Mouse (Mus musculus): ENCODE measurements around the gene Hck. TPM values are rescaled to one million over a fixed set of nuclear protein-coding genes. Genes with fewer than 3 reads are reported as not detected.

Hck gene
- polyA plus RNA-seq, 1 experiment = 0.10 TPM

DNA sequence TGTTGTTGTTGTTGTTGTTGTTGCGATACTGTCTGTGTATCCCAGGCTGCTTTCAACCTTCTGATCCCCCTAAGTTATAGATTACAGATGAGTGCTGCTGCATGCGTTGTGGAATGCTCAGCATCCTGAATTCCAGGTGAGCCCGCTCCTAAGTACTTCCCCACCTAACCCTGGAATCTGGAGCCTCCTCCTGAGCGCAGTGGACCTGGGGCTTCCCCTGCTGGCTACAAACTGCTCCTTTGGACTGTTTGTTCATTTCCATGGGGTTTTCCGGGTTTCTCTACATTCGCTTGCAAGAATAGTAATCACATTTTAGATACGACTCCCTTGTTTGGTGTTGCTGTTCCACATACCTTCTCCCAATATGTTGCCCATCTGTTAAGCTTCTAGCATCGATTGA, 25.0 kb upstream of the Hck start:
- H3K27me3 ChIP-seq (ENCODE audit: control insufficient read depth, insufficient read depth, insufficient read length) = peaks cover 3% of the 10 kb centered on the region
- H3K36me3 ChIP-seq (ENCODE audit: control insufficient read depth, insufficient read depth) = no peaks in the 10 kb centered on the region
- H3K79me2 ChIP-seq (ENCODE audit: control insufficient read depth, insufficient read depth) = no peaks in the 10 kb centered on the region
- H3K4me3 ChIP-seq = no peak overlapping the region
- no peak overlapping the region for H3ac ChIP-seq (ENCODE audit: control insufficient read depth, insufficient read length)
- H3K4me2 ChIP-seq (ENCODE audit: low read depth) = no peak overlapping the region
- TF ChIP-seq SRF (IDR thresholded peaks at IDR 0.05; ENCODE audit: control insufficient read depth, insufficient read length, low read depth) = no peak
- no peak for TF ChIP-seq TCF3 (IDR thresholded peaks at IDR 0.05; ENCODE audit: insufficient read length, low read depth)
- no peak for TF ChIP-seq MYOG (IDR thresholded peaks at IDR 0.05; ENCODE audit: control insufficient read depth in 1 of 3, insufficient read depth in 1 of 3, insufficient read length in 2 of 3, low read depth in 2 of 3)

DNA sequence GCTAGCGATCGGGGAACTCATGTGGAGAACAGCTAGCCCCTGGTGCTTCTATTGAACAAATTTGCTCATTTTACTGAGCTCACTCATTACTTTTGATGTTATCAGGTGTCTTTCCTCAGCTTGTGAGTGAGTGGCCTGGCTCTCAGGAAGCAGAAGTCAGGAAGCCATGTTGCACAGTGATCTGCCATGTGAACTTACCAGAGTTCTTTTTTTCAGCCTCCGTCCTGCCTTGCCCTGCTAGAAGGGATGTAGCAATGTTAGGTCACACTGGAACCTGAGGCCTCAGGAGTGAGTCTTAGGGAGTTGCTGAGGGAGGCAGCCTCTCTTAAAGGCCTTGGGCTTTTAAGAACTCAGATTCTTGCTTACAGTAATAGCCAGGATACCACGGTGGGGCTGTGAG, 24.4 kb upstream of the Hck start:
- Histone ChIP-seq H3K4me3 (no peak overlapping the region), H3K4me2 (ENCODE audit: low read depth) (no peak overlapping the region), H3ac (ENCODE audit: control insufficient read depth, insufficient read length) (no peak overlapping the region), H3K79me2 (ENCODE audit: control insufficient read depth, insufficient read depth) (no peaks in the 10 kb centered on the region), H3K36me3 (ENCODE audit: control insufficient read depth, insufficient read depth) (no peaks in the 10 kb centered on the region), H3K27me3 (ENCODE audit: control insufficient read depth, insufficient read depth, insufficient read length) (no peaks in the 10 kb centered on the region)
- TF ChIP-seq POLR2AphosphoS2 (IDR thresholded peaks at IDR 0.05; ENCODE audit: insufficient read length, low read depth) (no peak), E2F4 (IDR thresholded peaks at IDR 0.05; ENCODE audit: insufficient read depth) (no peak), USF1 (IDR thresholded peaks at IDR 0.05; ENCODE audit: low read depth) (no peak), SRF (IDR thresholded peaks at IDR 0.05; ENCODE audit: control insufficient read depth, insufficient read length, low read depth) (no peak), TCF12 (IDR thresholded peaks at IDR 0.05; ENCODE audit: insufficient read depth, poor library complexity, severe bottlenecking) (no peak), REST (IDR thresholded peaks at IDR 0.05; ENCODE audit: insufficient read depth, insufficient read length) (no peak), TCF3 (IDR thresholded peaks at IDR 0.05; ENCODE audit: insufficient read length, low read depth) (no peak), MAX (IDR thresholded peaks at IDR 0.05; ENCODE audit: low read depth) (no peak), POLR2A (IDR thresholded peaks at IDR 0.05; ENCODE audit: insufficient read length, low read depth) (no peak), MYOD1 (IDR thresholded peaks at IDR 0.05; ENCODE audit: control insufficient read depth in 1 of 3, insufficient read length in 2 of 3, low read depth in 2 of 3) (no peak)

DNA sequence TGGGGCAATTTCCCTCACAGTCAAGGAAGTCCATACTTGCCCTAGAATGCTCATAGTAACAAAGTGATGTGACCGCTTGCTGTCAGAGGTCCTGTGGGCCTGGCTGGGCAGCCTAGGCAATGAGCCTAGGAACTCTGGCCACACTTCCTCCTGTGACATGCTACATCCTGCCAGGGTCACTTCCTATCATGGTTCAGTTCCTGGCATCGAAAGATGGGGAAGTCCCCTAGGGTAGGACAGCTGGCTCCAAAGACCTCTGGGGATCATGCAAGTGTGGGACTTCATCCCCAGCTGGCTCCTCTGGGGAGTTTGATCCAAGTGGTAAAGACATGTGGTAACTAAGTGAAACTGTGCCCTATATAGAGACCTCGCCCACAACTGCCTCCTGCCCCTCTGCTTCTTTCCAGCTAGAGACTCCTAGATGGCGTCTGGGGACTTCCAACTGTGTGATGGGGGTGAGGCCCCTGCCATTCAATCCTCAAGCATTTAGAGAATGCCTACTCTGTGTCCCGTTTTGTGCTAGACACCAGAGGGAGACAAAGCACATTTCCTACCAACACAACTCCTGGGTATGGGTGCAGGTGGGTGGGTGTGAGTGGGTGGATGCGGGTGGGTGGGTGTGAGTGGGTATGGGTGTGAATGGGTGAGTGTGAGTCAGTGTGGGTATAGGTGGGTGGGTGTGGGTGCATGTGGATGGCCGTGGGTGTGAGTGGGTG, 23.8 kb upstream of the Hck start:
- Histone ChIP-seq H3K79me2 (ENCODE audit: control insufficient read depth, insufficient read depth) (no peaks in the 10 kb centered on the region), H3K4me3 (no peak overlapping the region), H3K36me3 (ENCODE audit: control insufficient read depth, insufficient read depth) (no peaks in the 10 kb centered on the region), H3ac (ENCODE audit: control insufficient read depth, insufficient read length) (no peak overlapping the region), H3K27me3 (ENCODE audit: control insufficient read depth, insufficient read depth, insufficient read length) (no peaks in the 10 kb centered on the region), H3K4me2 (ENCODE audit: low read depth) (no peak overlapping the region)
- TF ChIP-seq TCF12 (IDR thresholded peaks at IDR 0.05; ENCODE audit: insufficient read depth, poor library complexity, severe bottlenecking) (no peak), TCF3 (IDR thresholded peaks at IDR 0.05; ENCODE audit: insufficient read length, low read depth) (no peak), E2F4 (IDR thresholded peaks at IDR 0.05; ENCODE audit: insufficient read depth) (no peak)

DNA sequence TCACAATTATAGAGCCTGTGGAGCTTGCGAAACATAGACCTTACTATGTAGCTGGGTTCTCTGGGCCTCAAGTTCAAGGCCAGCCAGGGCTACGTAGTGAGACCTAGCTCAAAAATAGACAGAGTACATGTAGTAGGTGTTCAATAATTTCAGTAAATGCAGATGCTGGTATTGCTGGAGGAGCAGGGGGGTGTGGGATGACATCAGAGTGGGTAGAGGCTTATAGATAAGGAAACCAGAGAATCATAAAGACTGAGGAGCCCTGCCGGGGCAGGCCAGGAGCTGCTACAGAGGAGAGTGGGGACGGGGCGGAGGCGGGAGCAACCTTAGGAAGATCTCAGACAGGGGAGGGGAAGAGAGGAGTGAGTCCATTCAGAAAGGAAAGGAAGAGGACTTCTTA, 22.7 kb upstream of the Hck start:
- Histone ChIP-seq H3K79me2 (ENCODE audit: control insufficient read depth, insufficient read depth) (no peaks in the 10 kb centered on the region), H3K27me3 (ENCODE audit: control insufficient read depth, insufficient read depth, insufficient read length) (no peaks in the 10 kb centered on the region), H3K4me3 (no peak overlapping the region), H3K36me3 (ENCODE audit: control insufficient read depth, insufficient read depth) (no peaks in the 10 kb centered on the region), H3K4me2 (ENCODE audit: low read depth) (no peak overlapping the region), H3ac (ENCODE audit: control insufficient read depth, insufficient read length) (no peak overlapping the region)
- TF ChIP-seq MYOD1 (IDR thresholded peaks at IDR 0.05; ENCODE audit: control insufficient read depth in 1 of 3, insufficient read length in 2 of 3, low read depth in 2 of 3) (no peak), REST (IDR thresholded peaks at IDR 0.05; ENCODE audit: insufficient read depth, insufficient read length) (no peak), POLR2A (IDR thresholded peaks at IDR 0.05; ENCODE audit: insufficient read length, low read depth) (no peak), SRF (IDR thresholded peaks at IDR 0.05; ENCODE audit: control insufficient read depth, insufficient read length, low read depth) (no peak), USF1 (IDR thresholded peaks at IDR 0.05; ENCODE audit: low read depth) (no peak), MAX (IDR thresholded peaks at IDR 0.05; ENCODE audit: low read depth) (no peak), POLR2AphosphoS2 (IDR thresholded peaks at IDR 0.05; ENCODE audit: insufficient read length, low read depth) (no peak), TCF12 (IDR thresholded peaks at IDR 0.05; ENCODE audit: insufficient read depth, poor library complexity, severe bottlenecking) (no peak), MYOG (IDR thresholded peaks at IDR 0.05; ENCODE audit: control insufficient read depth in 1 of 3, insufficient read depth in 1 of 3, insufficient read length in 2 of 3, low read depth in 2 of 3) (no peak), CEBPB (IDR thresholded peaks at IDR 0.05; ENCODE audit: insufficient read depth, poor library complexity, severe bottlenecking) (no peak), E2F4 (IDR thresholded peaks at IDR 0.05; ENCODE audit: insufficient read depth) (no peak), TCF3 (IDR thresholded peaks at IDR 0.05; ENCODE audit: insufficient read length, low read depth) (no peak)

DNA sequence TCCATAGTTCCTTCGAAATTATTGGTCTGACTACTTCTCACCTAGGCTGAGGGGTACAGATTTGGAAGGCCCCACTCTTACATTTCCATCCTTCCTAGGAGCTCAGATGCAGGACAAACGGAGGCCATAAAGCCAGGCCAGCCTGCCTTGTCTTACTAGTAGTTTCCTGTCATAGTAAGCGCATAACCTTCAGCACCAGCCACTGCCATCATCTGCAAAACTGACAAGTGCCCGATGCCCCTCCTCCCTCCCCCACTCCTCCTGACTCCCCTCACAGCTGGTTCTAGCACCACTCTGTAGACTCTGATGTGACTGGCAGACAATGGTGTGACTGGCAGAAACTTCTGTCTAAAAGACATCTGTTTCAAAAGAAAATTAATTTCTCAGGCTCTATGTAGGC, 22.1 kb upstream of the Hck start:
- H3K36me3 ChIP-seq (ENCODE audit: control insufficient read depth, insufficient read depth) = no peaks in the 10 kb centered on the region
- no peak overlapping the region for H3ac ChIP-seq (ENCODE audit: control insufficient read depth, insufficient read length)
- H3K4me3 ChIP-seq = no peak overlapping the region
- no peaks in the 10 kb centered on the region for H3K79me2 ChIP-seq (ENCODE audit: control insufficient read depth, insufficient read depth)
- H3K4me2 ChIP-seq (ENCODE audit: low read depth) = no peak overlapping the region
- no peaks in the 10 kb centered on the region for H3K27me3 ChIP-seq (ENCODE audit: control insufficient read depth, insufficient read depth, insufficient read length)
- TF ChIP-seq MYOG (IDR thresholded peaks at IDR 0.05; ENCODE audit: control insufficient read depth in 1 of 3, insufficient read depth in 1 of 3, insufficient read length in 2 of 3, low read depth in 2 of 3) = no peak

All from myocyte (in vitro differentiated cells).